Mouse (Mus musculus) G1E (cell line): ENCODE measurements around the gene Glp2r.

Source experiments
- CTCF ChIP-seq: IDR thresholded peaks from 2 replicates; pipeline ENCODE4 v1.5.1; 2012; ENCODE audit warnings: low read depth, low read length, inconsistent platforms, mixed read lengths
- GATA1 ChIP-seq: IDR thresholded peaks from 2 replicates; pipeline ENCODE4 v1.6.1; 2012; ENCODE audit warnings: borderline replicate concordance, low read length, inconsistent platforms, mixed read lengths
- TAL1 ChIP-seq: conservative IDR thresholded peaks from 2 replicates; pipeline ENCODE4 v1.6.1; 2012; ENCODE audit warnings: low read depth, low read length, inconsistent platforms, mixed read lengths

GRCm38 (mm10) chr11:67681871-67682270, 89.1 kb downstream of the Glp2r start:
- no peak for TF ChIP-seq CTCF
- TF ChIP-seq TAL1 = no peak
- no peak for TF ChIP-seq GATA1
